Mouse (Mus musculus): ENCODE results near the gene Iqschfp. TPM values are rescaled to one million over a fixed set of nuclear protein-coding genes. Genes with fewer than 3 reads are reported as not detected.

Gene Iqschfp
- polyA plus RNA-seq, 1 experiment from 2014 or later, result not detected

GRCm38 (mm10) chr3:68420927-68421326, 528.9 kb downstream of the Iqschfp start:
- Histone ChIP-seq H3K9ac (replicated peaks; ENCODE audit: low read depth) (no peak overlapping the region), H3K4me2 (replicated peaks; ENCODE audit: low read depth, low read length) (no peak overlapping the region), H3K9me3 (ENCODE audit: low read length) (no peaks in the 10 kb centered on the region), H3K27me3 (replicated peaks; ENCODE audit: insufficient read depth, low read length) (no peaks in the 10 kb centered on the region), H3K36me3 (ENCODE audit: insufficient read depth, low read length) (no peaks in the 10 kb centered on the region), H3K4me1 (ENCODE audit: insufficient read depth, low read depth, low read length) (no peaks in the 10 kb centered on the region), H3K27ac (ENCODE audit: low read length) (no peak overlapping the region), H3K4me3 (ENCODE audit: low read depth, low read length) (no peak overlapping the region)
- DNase-seq (ENCODE audit: low spot score), result peak; percentile 56
- WGBS, result 55% methylated on average over 2 of the region's 2 CpGs
- TF ChIP-seq EP300 (IDR thresholded peaks at IDR 0.05), result no peak
- no peak for TF ChIP-seq CTCF (IDR thresholded peaks at IDR 0.05)
- no peak for ATAC-seq

DNA sequence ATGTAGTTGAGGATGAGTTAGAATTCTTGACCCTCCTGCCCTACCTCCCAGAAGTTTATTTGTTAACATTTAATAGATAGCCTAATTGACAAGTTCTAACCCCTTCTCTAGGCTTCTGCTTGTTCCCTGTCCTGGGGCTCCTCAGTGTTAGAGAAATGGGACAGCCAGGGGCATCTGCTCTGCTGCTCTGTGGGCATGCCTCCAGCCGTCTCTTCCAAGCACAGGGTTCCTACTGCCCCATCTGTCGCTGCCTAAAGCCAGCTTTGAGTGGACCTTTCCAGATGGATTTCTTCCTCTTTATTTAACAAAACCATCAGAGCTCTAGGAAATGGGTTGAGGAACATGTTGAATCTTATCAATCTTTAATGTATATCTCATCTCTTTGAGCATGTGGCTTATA, 529.8 kb downstream of the Iqschfp start:
- WGBS, result 73% methylated on average over 2 of the region's 2 CpGs

DNA sequence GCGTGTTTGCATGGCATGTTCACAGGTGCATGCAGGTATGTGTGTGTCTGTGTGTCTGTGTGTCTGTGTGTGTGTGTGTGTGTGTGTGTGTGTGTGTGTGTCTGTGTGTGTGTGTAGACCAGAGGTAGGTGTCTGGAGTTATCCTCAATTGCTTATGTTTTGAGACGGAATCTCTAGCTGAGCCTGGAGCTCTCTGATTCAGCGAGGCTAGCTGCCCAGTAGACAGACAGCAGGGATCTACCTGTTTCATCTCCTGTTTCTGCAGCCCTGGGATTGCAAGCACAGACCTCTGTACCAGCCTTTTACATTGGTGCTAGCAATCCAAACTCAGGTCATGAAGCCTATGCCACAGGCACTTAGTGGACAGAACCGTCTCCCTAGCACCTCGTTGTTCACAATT, 536.0 kb downstream of the Iqschfp start:
- H3K9ac ChIP-seq (replicated peaks; ENCODE audit: low read depth), result no peak overlapping the region
- H3K9me3 ChIP-seq (ENCODE audit: low read length), result no peaks in the 10 kb centered on the region
- WGBS, result 79% methylated on average over 5 of the region's 5 CpGs
- H3K36me3 ChIP-seq (ENCODE audit: insufficient read depth, low read length), result no peaks in the 10 kb centered on the region
- TF ChIP-seq EP300 (IDR thresholded peaks at IDR 0.05) (no peak), CTCF (IDR thresholded peaks at IDR 0.05) (no peak)
- no peak overlapping the region for H3K4me2 ChIP-seq (replicated peaks; ENCODE audit: low read depth, low read length)
- H3K4me1 ChIP-seq (ENCODE audit: insufficient read depth, low read depth, low read length), result no peaks in the 10 kb centered on the region
- ATAC-seq (no peak), DNase-seq (ENCODE audit: low spot score) (no peak)
- H3K27ac ChIP-seq (ENCODE audit: low read length), result no peak overlapping the region
- H3K27me3 ChIP-seq (replicated peaks; ENCODE audit: insufficient read depth, low read length), result no peaks in the 10 kb centered on the region
- no peak overlapping the region for H3K4me3 ChIP-seq (ENCODE audit: low read depth, low read length)

More for the DNA sequence above, 529.8 kb downstream of the Iqschfp start:
- Histone ChIP-seq H3K36me3 (ENCODE audit: insufficient read depth, low read length) (no peaks in the 10 kb centered on the region), H3K4me2 (replicated peaks; ENCODE audit: low read depth, low read length) (no peak overlapping the region), H3K4me3 (ENCODE audit: low read depth, low read length) (no peak overlapping the region), H3K4me1 (ENCODE audit: insufficient read depth, low read depth, low read length) (no peaks in the 10 kb centered on the region), H3K27me3 (replicated peaks; ENCODE audit: insufficient read depth, low read length) (no peaks in the 10 kb centered on the region), H3K27ac (ENCODE audit: low read length) (no peak overlapping the region), H3K9ac (replicated peaks; ENCODE audit: low read depth) (no peak overlapping the region), H3K9me3 (ENCODE audit: low read length) (no peaks in the 10 kb centered on the region)
- no peak for DNase-seq (ENCODE audit: low spot score)
- no peak for ATAC-seq
- TF ChIP-seq EP300 (IDR thresholded peaks at IDR 0.05) (no peak), CTCF (IDR thresholded peaks at IDR 0.05) (no peak)

DNA sequence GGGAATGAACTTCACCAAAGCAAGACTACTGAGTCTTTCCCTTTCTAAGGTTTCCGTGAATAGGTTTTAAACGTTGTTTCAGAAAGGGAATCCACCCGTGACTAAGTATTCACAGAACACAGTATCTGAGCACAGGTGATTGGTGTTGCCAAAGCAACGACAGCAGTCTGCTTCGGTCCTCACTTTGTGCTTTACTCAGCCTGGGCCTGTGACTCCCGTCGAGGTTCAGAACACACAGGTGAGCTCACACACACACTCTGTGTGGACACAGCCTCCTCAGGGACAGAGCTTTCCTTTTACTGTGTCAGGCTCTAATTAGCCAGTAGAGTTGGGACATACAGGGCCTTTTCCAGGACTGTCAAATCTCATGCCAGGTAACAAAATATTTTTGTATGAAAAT, 542.4 kb downstream of the Iqschfp start:
- 70% methylated on average over 7 of the region's 7 CpGs for WGBS
- DNase-seq (ENCODE audit: low spot score) (no peak), ATAC-seq (no peak)
- no peaks in the 10 kb centered on the region for H3K27me3 ChIP-seq (replicated peaks; ENCODE audit: insufficient read depth, low read length)
- no peaks in the 10 kb centered on the region for H3K9me3 ChIP-seq (ENCODE audit: low read length)
- no peak overlapping the region for H3K4me3 ChIP-seq (ENCODE audit: low read depth, low read length)
- no peak overlapping the region for H3K9ac ChIP-seq (replicated peaks; ENCODE audit: low read depth)
- H3K36me3 ChIP-seq (ENCODE audit: insufficient read depth, low read length), result no peaks in the 10 kb centered on the region
- H3K4me2 ChIP-seq (replicated peaks; ENCODE audit: low read depth, low read length), result no peak overlapping the region
- no peak for TF ChIP-seq EP300 (IDR thresholded peaks at IDR 0.05)
- no peak for TF ChIP-seq CTCF (IDR thresholded peaks at IDR 0.05)
- no peaks in the 10 kb centered on the region for H3K4me1 ChIP-seq (ENCODE audit: insufficient read depth, low read depth, low read length)
- no peak overlapping the region for H3K27ac ChIP-seq (ENCODE audit: low read length)

DNA sequence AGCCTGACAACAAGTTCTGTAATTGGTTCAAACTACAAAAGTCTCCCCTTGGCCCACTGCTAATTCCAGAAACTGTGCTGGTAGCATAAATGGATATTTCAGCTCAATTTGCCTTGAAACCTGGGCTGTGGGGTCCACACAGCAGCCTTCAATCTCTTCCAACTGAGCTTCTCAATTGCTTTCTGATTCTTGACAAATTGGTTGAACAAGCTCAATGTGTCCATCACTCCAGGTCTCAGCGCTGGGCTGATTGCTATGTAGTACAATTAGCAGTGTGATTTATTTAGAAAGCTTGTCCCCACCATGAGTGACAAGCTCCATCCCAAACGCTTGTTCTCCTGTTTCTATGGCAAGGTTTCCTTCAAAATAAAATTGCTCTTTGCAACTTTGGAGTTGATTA, 542.9 kb downstream of the Iqschfp start:
- no peak overlapping the region for H3K27ac ChIP-seq (ENCODE audit: low read length)
- no peaks in the 10 kb centered on the region for H3K27me3 ChIP-seq (replicated peaks; ENCODE audit: insufficient read depth, low read length)
- no peak overlapping the region for H3K4me2 ChIP-seq (replicated peaks; ENCODE audit: low read depth, low read length)
- H3K36me3 ChIP-seq (ENCODE audit: insufficient read depth, low read length), result no peaks in the 10 kb centered on the region
- no peak overlapping the region for H3K9ac ChIP-seq (replicated peaks; ENCODE audit: low read depth)
- H3K4me1 ChIP-seq (ENCODE audit: insufficient read depth, low read depth, low read length), result no peaks in the 10 kb centered on the region
- ATAC-seq (no peak), DNase-seq (ENCODE audit: low spot score) (no peak)
- 91% methylated on average over 2 of the region's 2 CpGs for WGBS
- no peak for TF ChIP-seq EP300 (IDR thresholded peaks at IDR 0.05)
- no peak for TF ChIP-seq CTCF (IDR thresholded peaks at IDR 0.05)
- H3K4me3 ChIP-seq (ENCODE audit: low read depth, low read length), result no peak overlapping the region
- no peaks in the 10 kb centered on the region for H3K9me3 ChIP-seq (ENCODE audit: low read length)

DNA sequence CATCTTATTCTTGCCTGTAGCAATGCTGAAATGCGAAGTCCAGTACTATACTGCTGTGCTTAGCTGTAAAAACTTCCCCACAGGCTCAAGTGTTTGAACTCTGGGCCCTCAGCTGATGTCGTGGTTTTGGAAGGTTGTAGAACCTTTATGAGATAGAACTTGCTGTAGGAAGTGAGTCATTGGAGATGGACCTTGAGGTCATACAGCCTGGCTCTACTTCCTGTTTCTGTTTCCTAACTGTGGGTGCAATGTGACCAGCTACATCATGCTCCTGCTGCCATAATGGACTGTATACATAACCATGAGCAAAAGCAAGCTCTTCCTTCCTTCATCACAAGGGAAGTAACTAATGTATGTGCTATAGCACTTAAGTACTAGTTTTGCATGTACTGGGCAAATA, 556.4 kb downstream of the Iqschfp start:
- DNase-seq (ENCODE audit: low spot score) (no peak), ATAC-seq (no peak)
- H3K9ac ChIP-seq (replicated peaks; ENCODE audit: low read depth), result no peak overlapping the region
- no peaks in the 10 kb centered on the region for H3K27me3 ChIP-seq (replicated peaks; ENCODE audit: insufficient read depth, low read length)
- H3K4me1 ChIP-seq (ENCODE audit: insufficient read depth, low read depth, low read length), result no peaks in the 10 kb centered on the region
- H3K4me2 ChIP-seq (replicated peaks; ENCODE audit: low read depth, low read length), result no peak overlapping the region
- H3K27ac ChIP-seq (ENCODE audit: low read length), result no peak overlapping the region
- WGBS, result 69% methylated on average over 2 of the region's 2 CpGs
- no peak overlapping the region for H3K4me3 ChIP-seq (ENCODE audit: low read depth, low read length)
- TF ChIP-seq EP300 (IDR thresholded peaks at IDR 0.05) (no peak), CTCF (IDR thresholded peaks at IDR 0.05) (no peak)
- H3K9me3 ChIP-seq (ENCODE audit: low read length), result no peaks in the 10 kb centered on the region
- no peaks in the 10 kb centered on the region for H3K36me3 ChIP-seq (ENCODE audit: insufficient read depth, low read length)

- no peak for TF ChIP-seq EP300 (IDR thresholded peaks at IDR 0.05)
- no peak for TF ChIP-seq CTCF (IDR thresholded peaks at IDR 0.05)
- no peak for ATAC-seq
- no peaks in the 10 kb centered on the region for H3K9me3 ChIP-seq (ENCODE audit: low read length)
- H3K36me3 ChIP-seq (ENCODE audit: insufficient read depth, low read length), result no peaks in the 10 kb centered on the region
- WGBS, result 94% methylated on average over 1 of the region's 1 CpGs
- no peak overlapping the region for H3K4me2 ChIP-seq (replicated peaks; ENCODE audit: low read depth, low read length)
- H3K4me1 ChIP-seq (ENCODE audit: insufficient read depth, low read depth, low read length), result no peaks in the 10 kb centered on the region
- no peak overlapping the region for H3K27ac ChIP-seq (ENCODE audit: low read length)
- no peaks in the 10 kb centered on the region for H3K27me3 ChIP-seq (replicated peaks; ENCODE audit: insufficient read depth, low read length)
- DNase-seq (ENCODE audit: low spot score), result no peak
- no peak overlapping the region for H3K9ac ChIP-seq (replicated peaks; ENCODE audit: low read depth)
- H3K4me3 ChIP-seq (ENCODE audit: low read depth, low read length), result no peak overlapping the region
Measured at GRCm38 (mm10) chr3:68451634-68452033, 559.6 kb downstream of the Iqschfp start.

All from lung, postnatal 0 days (tissue).